Mouse (Mus musculus): Measurements from ENCODE around the gene Trf.

DNA sequence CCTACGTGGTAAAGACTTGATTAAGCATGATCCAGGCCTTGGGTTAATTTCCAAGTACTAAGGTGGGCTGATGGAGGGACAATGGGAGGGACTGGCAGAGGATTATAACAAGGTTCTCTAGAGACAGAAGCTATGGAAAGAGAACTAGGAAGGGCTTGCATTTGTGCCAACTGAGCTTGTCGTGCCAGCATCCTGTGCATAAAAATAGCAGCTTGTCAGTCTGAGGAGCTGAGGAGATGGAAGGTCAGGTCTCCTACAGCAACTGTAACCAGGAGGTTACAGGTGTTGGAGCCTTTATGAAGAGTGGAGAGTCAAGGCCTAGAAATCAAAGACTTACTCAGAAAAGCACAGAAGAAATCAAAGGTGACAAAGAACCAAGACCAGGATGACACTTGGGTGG lies 16.6 kb downstream of the Trf start:
- TF ChIP-seq POLR2A (IDR thresholded peaks at IDR 0.05; ENCODE audit: control insufficient read depth, extremely low read depth, insufficient read depth, low read length, poor library complexity) (no peak), CTCF (IDR thresholded peaks at IDR 0.05; ENCODE audit: borderline replicate concordance, control insufficient read depth, extremely low read depth, insufficient read depth, low read length, poor library complexity) (no peak)
